Mouse (Mus musculus): ENCODE results near the gene 1700028J19Rik. TPM values are rescaled to one million over a fixed set of nuclear protein-coding genes. Genes with fewer than 3 reads are reported as not detected.
"Not testable (repeated sequence)": the region's sequence is repeated elsewhere in the genome, so short reads cannot be mapped to it uniquely, and the experiment has no call there.

1700028J19Rik gene
- polyA plus RNA-seq, 1 experiment from 2014 or later: 1.4 TPM

DNA sequence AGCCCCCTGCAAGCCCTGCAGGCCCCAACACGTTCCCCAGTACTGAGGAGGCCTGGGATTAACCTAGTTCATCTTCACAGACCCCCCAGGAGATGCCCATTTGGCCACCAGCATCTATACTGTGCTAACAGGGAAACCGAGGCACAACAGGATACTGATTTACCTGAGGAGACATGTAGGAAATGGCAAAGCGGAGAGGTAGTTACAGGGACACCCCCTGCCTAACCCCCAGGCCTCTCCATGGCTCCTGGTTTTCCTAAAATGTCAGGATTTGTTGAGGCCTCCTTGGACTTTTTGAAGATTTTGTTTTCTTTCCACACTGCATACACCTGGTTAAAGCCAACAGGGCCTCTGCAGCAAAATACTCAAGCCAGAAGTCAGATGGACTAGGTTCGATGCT, 10.8 kb upstream of the 1700028J19Rik start, which contains the start of gene Acp4:
Gene Acp4, minus strand, starts transcription at position 101 of the 400 bp plus-strand sequence.
- Histone ChIP-seq H3K27ac (ENCODE audit: low read length) (no peak within 1 kb of the TSS), H3K4me1 (replicated peaks; ENCODE audit: control insufficient read depth, insufficient read depth, low read length) (0 out of 2 replicates have a peak, but pooled peaks cover 3% of the 10 kb centered on the region), H3K4me2 (ENCODE audit: low read length) (no peak within 1 kb of the TSS), H3K4me3 (replicated peaks; ENCODE audit: low read length) (no peak within 1 kb of the TSS), H3K36me3 (ENCODE audit: control insufficient read depth, insufficient read depth) (peaks cover 7% of the 10 kb centered on the region), H3K27me3 (replicated peaks; ENCODE audit: control insufficient read depth, insufficient read depth, low read length) (peaks cover 4% of the 10 kb centered on the region; the same call in 1 of the 2 replicates), H3K9ac (replicated peaks; ENCODE audit: low read depth, low read length) (no peak within 1 kb of the TSS), H3K9me3 (ENCODE audit: control insufficient read depth, low read length) (no peaks in the 10 kb centered on the region)
- 79% methylated on average over 4 of the region's 4 CpGs for WGBS
- ATAC-seq: no peak

GRCm38 (mm10) chr7:44254930-44255329, 8.4 kb upstream of the 1700028J19Rik start:
- Histone ChIP-seq H3K36me3 (ENCODE audit: control insufficient read depth, insufficient read depth) (peaks cover 15% of the 10 kb centered on the region), H3K27me3 (replicated peaks; ENCODE audit: control insufficient read depth, insufficient read depth, low read length) (no peaks in the 10 kb centered on the region), H3K9ac (replicated peaks; ENCODE audit: low read depth, low read length) (no peak overlapping the region), H3K27ac (ENCODE audit: low read length) (no peak overlapping the region), H3K4me3 (replicated peaks; ENCODE audit: low read length) (no peak overlapping the region), H3K9me3 (ENCODE audit: control insufficient read depth, low read length) (no peaks in the 10 kb centered on the region), H3K4me2 (ENCODE audit: low read length) (no peak overlapping the region), H3K4me1 (replicated peaks; ENCODE audit: control insufficient read depth, insufficient read depth, low read length) (0 out of 2 replicates have a peak, but pooled peaks cover 3% of the 10 kb centered on the region)
- ATAC-seq: no peak
- 82% methylated on average over 6 of the region's 6 CpGs for WGBS

- no peaks in the 10 kb centered on the region for H3K27me3 ChIP-seq (replicated peaks; ENCODE audit: control insufficient read depth, insufficient read depth, low read length)
- H3K4me1 ChIP-seq (replicated peaks; ENCODE audit: control insufficient read depth, insufficient read depth, low read length): peaks cover 12% of the 10 kb centered on the region
- no peak for ATAC-seq
- H3K27ac ChIP-seq (ENCODE audit: low read length): no peak overlapping the region
- peaks cover 29% of the 10 kb centered on the region for H3K36me3 ChIP-seq (ENCODE audit: control insufficient read depth, insufficient read depth)
- no peaks in the 10 kb centered on the region for H3K9me3 ChIP-seq (ENCODE audit: control insufficient read depth, low read length)
- H3K4me3 ChIP-seq (replicated peaks; ENCODE audit: low read length): no peak overlapping the region
- 67% methylated on average over 15 of the region's 15 CpGs for WGBS
- no peak overlapping the region for H3K9ac ChIP-seq (replicated peaks; ENCODE audit: low read depth, low read length)
- no peak overlapping the region for H3K4me2 ChIP-seq (ENCODE audit: low read length)
Observed at GRCm38 (mm10) chr7:44253023-44253616, 6.6 kb upstream of the 1700028J19Rik start.

DNA sequence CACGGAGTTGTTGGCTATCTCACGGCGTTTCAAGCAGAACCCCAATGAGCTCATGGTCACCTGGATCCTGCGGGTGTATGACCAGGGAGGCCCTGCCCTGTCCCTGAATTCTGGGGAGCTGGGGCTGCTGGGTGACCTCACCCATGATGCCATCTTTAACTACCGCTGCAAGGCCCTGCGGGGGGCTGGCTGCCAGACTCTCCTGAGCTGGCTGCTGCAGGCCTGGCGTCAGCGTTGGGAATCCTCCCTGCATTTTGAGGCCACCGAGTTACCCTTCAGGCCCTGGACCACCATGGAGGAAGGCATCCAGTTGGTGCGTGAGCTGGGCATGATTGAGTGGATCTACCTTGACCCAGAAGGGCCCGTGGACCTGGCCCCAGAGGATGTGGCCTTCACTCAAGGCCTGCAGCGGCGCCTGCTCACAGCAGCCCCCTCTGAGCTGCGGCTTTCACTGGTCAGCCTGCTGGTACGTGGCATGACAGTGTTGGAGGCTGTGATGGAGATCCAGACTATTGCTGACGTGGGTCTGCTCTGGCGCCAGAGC, 4.3 kb upstream of the 1700028J19Rik start:
- 90% methylated on average over 17 of the region's 17 CpGs for WGBS
- ATAC-seq; H3K4me3 ChIP-seq (replicated peaks; ENCODE audit: low read length); H3K9ac ChIP-seq (replicated peaks; ENCODE audit: low read depth, low read length); H3K27me3 ChIP-seq (replicated peaks; ENCODE audit: control insufficient read depth, insufficient read depth, low read length); H3K9me3 ChIP-seq (ENCODE audit: control insufficient read depth, low read length); H3K4me2 ChIP-seq (ENCODE audit: low read length); H3K27ac ChIP-seq (ENCODE audit: low read length): not testable (repeated sequence)
- peaks cover 31% of the 10 kb centered on the region for H3K36me3 ChIP-seq (ENCODE audit: control insufficient read depth, insufficient read depth)
- peaks cover 20% of the 10 kb centered on the region for H3K4me1 ChIP-seq (replicated peaks; ENCODE audit: control insufficient read depth, insufficient read depth, low read length)

- no peak overlapping the region for H3K27ac ChIP-seq (ENCODE audit: low read length)
- H3K4me1 ChIP-seq (replicated peaks; ENCODE audit: control insufficient read depth, insufficient read depth, low read length): peaks cover 25% of the 10 kb centered on the region
- H3K36me3 ChIP-seq (ENCODE audit: control insufficient read depth, insufficient read depth): peaks cover 31% of the 10 kb centered on the region
- no peak for ATAC-seq
- no peak overlapping the region for H3K4me2 ChIP-seq (ENCODE audit: low read length)
- H3K4me3 ChIP-seq (replicated peaks; ENCODE audit: low read length): no peak overlapping the region
- WGBS: 95% methylated on average over 4 of the region's 4 CpGs
- no peaks in the 10 kb centered on the region for H3K9me3 ChIP-seq (ENCODE audit: control insufficient read depth, low read length)
- H3K9ac ChIP-seq (replicated peaks; ENCODE audit: low read depth, low read length): no peak overlapping the region
- no peaks in the 10 kb centered on the region for H3K27me3 ChIP-seq (replicated peaks; ENCODE audit: control insufficient read depth, insufficient read depth, low read length)
Observed at GRCm38 (mm10) chr7:44249248-44249647, 2.8 kb upstream of the 1700028J19Rik start.

- peak overlapping the region; percentile 88 for H3K4me2 ChIP-seq (ENCODE audit: low read length)
- H3K4me3 ChIP-seq (replicated peaks; ENCODE audit: low read length): peak overlapping the region; percentile 88
- ATAC-seq: no peak
- H3K36me3 ChIP-seq (ENCODE audit: control insufficient read depth, insufficient read depth): peaks cover 30% of the 10 kb centered on the region
- 95% methylated on average over 2 of the region's 2 CpGs for WGBS
- H3K4me1 ChIP-seq (replicated peaks; ENCODE audit: control insufficient read depth, insufficient read depth, low read length): peaks cover 25% of the 10 kb centered on the region
- H3K27me3 ChIP-seq (replicated peaks; ENCODE audit: control insufficient read depth, insufficient read depth, low read length): no peaks in the 10 kb centered on the region
- no peaks in the 10 kb centered on the region for H3K9me3 ChIP-seq (ENCODE audit: control insufficient read depth, low read length)
- H3K27ac ChIP-seq (ENCODE audit: low read length): no peak overlapping the region
- peak overlapping the region; percentile 96; the same call in 1 of the 2 replicates for H3K9ac ChIP-seq (replicated peaks; ENCODE audit: low read depth, low read length)
Observed at GRCm38 (mm10) chr7:44247971-44248370, 1.5 kb upstream of the 1700028J19Rik start.

DNA sequence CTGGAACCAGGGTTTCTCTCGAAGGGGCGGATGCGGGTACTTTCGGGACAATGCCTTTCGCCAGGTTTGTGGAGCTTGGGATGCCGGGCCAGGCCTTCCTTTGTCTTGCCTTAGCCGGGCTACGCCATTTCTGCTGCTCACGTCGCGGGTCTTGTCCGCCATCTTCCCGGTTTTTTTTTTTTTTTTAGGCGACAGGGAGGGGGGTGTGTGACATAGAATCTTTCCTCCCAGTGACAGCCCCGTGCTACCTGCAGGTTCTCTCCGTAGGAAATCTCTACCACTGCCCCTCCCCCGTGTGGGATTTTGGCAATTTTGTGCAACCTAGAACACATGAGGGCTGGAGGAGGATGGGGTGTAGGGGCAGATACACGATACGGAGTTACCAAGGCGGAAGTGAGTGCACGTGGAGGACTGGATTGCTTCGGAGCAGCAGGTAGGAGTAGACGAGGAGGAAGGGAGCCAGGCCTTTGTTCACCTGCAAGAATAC, 532 bp upstream of the 1700028J19Rik start:
- peak overlapping the region; percentile 93 for H3K27ac ChIP-seq (ENCODE audit: low read length)
- H3K4me1 ChIP-seq (replicated peaks; ENCODE audit: control insufficient read depth, insufficient read depth, low read length): peaks cover 22% of the 10 kb centered on the region
- WGBS: under 1% methylated on average over 23 of the region's 23 CpGs

DNA sequence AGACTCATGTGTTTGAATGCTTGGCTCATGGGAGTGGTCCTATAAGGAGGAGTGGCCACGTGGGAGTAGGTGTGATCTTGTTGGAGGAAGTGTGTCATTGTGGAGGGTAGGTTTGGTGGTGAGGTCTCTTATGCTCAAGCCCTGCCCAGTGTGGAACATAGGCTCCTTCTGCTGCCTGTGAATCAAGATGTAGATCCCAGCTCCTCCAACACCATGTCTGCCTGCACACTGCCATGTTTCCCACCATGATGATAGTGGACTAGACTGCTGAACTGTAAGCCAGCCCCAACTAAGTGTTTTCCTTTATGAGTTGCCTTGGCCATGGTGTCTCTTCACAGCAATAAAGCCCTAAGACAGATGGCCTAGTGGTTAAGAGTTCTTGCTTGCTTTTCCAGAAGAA, 2.4 kb downstream of the 1700028J19Rik start:
- Histone ChIP-seq H3K9ac (replicated peaks; ENCODE audit: low read depth, low read length) (no peak overlapping the region), H3K4me3 (replicated peaks; ENCODE audit: low read length) (no peak overlapping the region), H3K4me2 (ENCODE audit: low read length) (no peak overlapping the region), H3K9me3 (ENCODE audit: control insufficient read depth, low read length) (no peaks in the 10 kb centered on the region), H3K4me1 (replicated peaks; ENCODE audit: control insufficient read depth, insufficient read depth, low read length) (peaks cover 20% of the 10 kb centered on the region), H3K27me3 (replicated peaks; ENCODE audit: control insufficient read depth, insufficient read depth, low read length) (no peaks in the 10 kb centered on the region), H3K27ac (ENCODE audit: low read length) (no peak overlapping the region), H3K36me3 (ENCODE audit: control insufficient read depth, insufficient read depth) (peaks cover 9% of the 10 kb centered on the region)
- ATAC-seq: no peak
- 64% methylated on average over 1 of the region's 1 CpGs for WGBS

More for the DNA sequence above, 532 bp upstream of the 1700028J19Rik start:
- Histone ChIP-seq H3K4me3 (replicated peaks; ENCODE audit: low read length) (peak overlapping the region; percentile 88), H3K9ac (replicated peaks; ENCODE audit: low read depth, low read length) (peak overlapping the region; percentile 96), H3K9me3 (ENCODE audit: control insufficient read depth, low read length) (no peaks in the 10 kb centered on the region), H3K36me3 (ENCODE audit: control insufficient read depth, insufficient read depth) (peaks cover 22% of the 10 kb centered on the region), H3K4me2 (ENCODE audit: low read length) (peak overlapping the region; percentile 88), H3K27me3 (replicated peaks; ENCODE audit: control insufficient read depth, insufficient read depth, low read length) (no peaks in the 10 kb centered on the region)
- ATAC-seq: peak; percentile 31

GRCm38 (mm10) chr7:44241163-44241562, 5.3 kb downstream of the 1700028J19Rik start:
- no peak overlapping the region for H3K4me2 ChIP-seq (ENCODE audit: low read length)
- no peak overlapping the region for H3K4me3 ChIP-seq (replicated peaks; ENCODE audit: low read length)
- H3K4me1 ChIP-seq (replicated peaks; ENCODE audit: control insufficient read depth, insufficient read depth, low read length): peaks cover 6% of the 10 kb centered on the region
- H3K9ac ChIP-seq (replicated peaks; ENCODE audit: low read depth, low read length): no peak overlapping the region
- no peaks in the 10 kb centered on the region for H3K36me3 ChIP-seq (ENCODE audit: control insufficient read depth, insufficient read depth)
- no peak overlapping the region for H3K27ac ChIP-seq (ENCODE audit: low read length)
- H3K27me3 ChIP-seq (replicated peaks; ENCODE audit: control insufficient read depth, insufficient read depth, low read length): no peaks in the 10 kb centered on the region
- H3K9me3 ChIP-seq (ENCODE audit: control insufficient read depth, low read length): no peaks in the 10 kb centered on the region
- 83% methylated on average over 2 of the region's 2 CpGs for WGBS
- ATAC-seq: no peak
